Mouse (Mus musculus) ES-CJ7 (cell line): ENCODE results near the gene Naip1.
"Not testable (repeated sequence)": the region's sequence is repeated elsewhere in the genome, so short reads cannot be mapped to it uniquely, and the experiment has no call there.

Experiments
- DNase-seq: peaks from one replicate; pipeline ENCODE4 v3.0.0; 2011; ENCODE audit warnings: low read depth, low spot score

Gene Naip1

DNA sequence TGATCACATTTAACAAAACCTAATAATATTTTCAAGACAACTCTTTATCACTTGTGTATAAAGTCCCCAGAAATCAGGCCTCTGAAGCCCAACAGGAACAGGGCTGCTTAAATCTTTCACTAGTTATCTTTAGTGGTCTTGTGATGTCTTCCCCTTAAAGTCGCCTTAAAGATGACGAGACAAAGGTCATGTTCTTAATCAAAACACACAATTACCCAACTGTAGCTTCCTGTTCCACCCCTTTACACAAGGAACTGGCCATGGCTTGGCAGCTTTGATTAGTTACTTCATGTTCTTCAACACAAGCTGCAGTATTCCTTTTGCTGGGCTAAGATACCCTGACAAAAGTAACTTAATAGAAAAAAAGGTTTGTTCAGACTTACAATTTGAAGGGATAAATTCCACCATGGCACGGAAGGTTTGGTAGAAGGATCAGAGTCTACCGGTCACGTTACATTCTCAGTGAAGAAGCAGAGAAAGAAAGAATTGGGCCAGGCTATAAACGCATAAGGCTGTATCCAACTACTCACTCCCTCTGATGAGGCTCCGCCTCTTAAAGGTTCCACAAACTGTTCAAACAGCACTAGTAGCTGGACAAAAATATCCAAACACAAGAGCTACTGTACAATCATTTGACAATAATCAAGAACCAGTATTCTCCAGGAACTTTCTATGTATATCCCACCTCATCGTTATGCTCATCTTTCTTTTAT, at the start of gene Naip1:
Gene Naip1, minus strand, starts transcription at position 455 of the 713 bp plus-strand sequence.
- DNase-seq, result not testable (repeated sequence)

GRCm38 (mm10) chr13:100499625-100500024, 47.0 kb upstream of the Naip1 start:
- DNase-seq, result not testable (repeated sequence)

GRCm38 (mm10) chr13:100495337-100495736, 42.7 kb upstream of the Naip1 start:
- no peak for DNase-seq

GRCm38 (mm10) chr13:100494370-100494769, 41.7 kb upstream of the Naip1 start:
- DNase-seq, result peak; percentile 58

GRCm38 (mm10) chr13:100493313-100493712, 40.6 kb upstream of the Naip1 start:
- DNase-seq, result peak; percentile 17

GRCm38 (mm10) chr13:100492061-100492787, 39.6 kb upstream of the Naip1 start, which contains the start of gene Gtf2h2:
TSS of gene Gtf2h2 (minus strand) at chr13:100492579.
- DNase-seq, result peak; percentile 85

DNA sequence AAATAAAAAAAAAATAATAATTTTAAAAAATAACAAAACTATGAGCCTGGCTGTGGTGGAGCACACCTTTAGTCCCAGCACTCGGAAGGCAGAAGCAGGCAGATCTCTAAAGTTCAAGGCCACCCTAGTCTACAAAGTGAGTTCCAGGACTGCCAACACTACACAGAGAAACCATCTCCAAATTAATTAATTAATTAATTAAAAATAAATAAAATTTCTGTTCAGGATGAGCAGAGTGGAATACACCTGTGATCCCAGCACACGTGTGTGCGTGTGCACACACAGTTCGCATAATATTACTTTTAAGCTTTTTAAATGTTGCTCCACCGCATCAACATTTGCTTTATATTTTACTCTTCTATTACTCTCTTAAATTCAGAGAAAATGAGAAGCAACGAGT, 39.0 kb upstream of the Naip1 start:
- DNase-seq, result no peak

- no peak for DNase-seq
Observed at GRCm38 (mm10) chr13:100490424-100490823, 37.8 kb upstream of the Naip1 start.

- DNase-seq, result no peak
Observed at GRCm38 (mm10) chr13:100483610-100484009, 30.9 kb upstream of the Naip1 start.

DNA sequence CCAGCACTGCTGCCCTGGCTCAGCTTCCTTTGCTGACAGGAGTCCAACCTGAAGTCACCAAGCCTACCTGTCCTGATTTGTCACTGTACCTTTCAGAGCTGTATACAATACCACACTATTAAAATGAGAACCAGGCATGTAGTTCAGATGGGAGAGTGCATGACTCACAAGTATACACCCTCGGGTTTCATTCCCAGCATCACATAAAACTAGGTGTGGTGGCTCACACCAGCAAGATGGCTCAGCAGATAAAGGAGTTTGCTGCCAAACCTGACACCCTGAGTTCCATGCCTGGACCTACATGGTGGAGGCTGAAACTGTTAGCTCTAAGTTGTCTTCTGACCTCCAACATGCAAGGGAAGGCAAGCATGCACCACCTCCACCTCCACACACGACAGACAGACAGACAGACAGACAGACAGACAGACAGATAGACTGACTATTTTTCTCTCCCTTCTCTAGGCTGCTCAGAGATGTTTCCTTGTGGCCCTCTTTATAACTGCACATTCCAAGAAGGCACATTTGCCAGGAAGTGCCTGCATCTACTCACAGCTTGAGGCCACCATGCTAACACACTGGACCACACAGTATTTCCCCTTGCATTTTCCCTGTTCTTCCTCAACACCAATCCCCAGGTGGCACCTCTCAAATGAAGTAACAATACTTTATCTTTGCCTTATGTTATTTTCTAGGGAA, 11.0 kb upstream of the Naip1 start:
- no peak for DNase-seq

GRCm38 (mm10) chr13:100461336-100461735, 8.7 kb upstream of the Naip1 start:
- DNase-seq, result peak; percentile 21

GRCm38 (mm10) chr13:100449495-100449894, 3.2 kb downstream of the Naip1 start:
- no peak for DNase-seq

DNA sequence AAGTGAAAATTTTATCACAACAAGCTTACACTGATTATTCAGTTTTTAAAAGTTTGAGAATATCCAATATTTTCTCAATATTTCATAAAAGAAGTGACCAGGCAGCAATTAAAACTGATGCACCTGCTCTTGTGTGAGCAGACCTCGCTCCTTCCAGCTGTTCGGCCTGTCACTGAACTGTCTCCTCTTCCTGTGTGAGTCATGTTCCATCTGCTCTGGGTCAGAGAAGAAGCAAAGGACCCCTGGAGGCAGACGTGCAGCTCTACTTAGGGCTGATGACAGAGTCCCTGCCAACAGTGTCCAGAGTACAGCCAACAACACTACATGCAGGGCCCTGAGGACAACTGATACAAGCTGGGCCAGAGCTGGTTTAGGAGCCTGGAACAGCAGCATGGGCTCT, 12.6 kb downstream of the Naip1 start:
- no peak for DNase-seq

- no peak for DNase-seq
Observed at GRCm38 (mm10) chr13:100438701-100439100, 14.0 kb downstream of the Naip1 start.

DNA sequence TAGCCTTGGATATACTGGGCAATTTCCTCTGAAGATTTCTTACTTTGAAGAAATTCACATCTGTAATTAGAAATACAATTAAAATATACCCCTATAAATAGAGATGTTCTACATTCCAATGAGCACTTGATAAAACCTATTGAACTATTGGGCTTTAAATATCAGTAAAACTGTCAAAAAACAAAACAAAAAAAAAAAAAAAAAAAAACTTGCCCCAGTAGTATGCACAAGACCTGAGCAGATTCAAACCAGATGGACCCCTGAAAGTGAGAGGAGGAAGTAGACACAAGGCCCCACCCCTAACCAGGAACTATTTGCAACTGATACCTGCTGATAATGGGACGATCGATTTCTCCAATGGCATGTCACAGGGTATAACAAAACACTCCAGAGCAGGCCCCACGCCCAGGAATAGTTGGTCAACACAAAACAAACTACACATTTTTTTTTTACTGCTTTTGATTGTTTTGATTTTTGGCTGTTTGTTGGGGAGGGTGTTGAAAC, 15.3 kb downstream of the Naip1 start:
- DNase-seq, result no peak

DNA sequence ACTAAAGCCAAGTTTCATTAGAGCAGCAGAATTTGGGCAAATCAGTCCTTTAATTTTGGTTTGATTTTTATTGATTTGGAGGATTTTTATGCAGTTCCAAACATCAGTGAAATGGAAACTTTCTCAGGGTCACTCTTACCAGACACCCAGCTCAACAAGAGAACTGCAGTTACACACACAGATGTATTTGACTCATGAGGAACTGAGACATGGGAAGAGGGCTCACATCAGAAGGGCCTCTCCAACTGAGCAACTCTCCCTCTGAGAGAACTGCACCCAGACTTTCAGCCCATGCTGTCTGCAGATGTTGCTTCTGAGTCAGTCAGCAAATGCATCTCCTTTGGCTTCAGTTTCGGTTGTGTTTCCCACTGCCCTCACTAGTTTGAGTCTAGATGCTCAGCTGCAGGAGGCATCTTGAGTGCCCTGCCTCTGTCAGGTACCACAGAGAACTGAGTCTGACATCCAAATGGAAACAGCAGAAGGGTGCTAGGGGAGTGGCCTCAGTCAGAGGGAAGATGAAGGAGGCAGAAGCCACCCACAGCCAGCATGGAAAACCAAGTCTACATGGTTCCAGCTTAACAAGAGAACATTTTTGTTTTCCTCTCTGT, 16.0 kb downstream of the Naip1 start:
- DNase-seq, result not testable (repeated sequence)

DNA sequence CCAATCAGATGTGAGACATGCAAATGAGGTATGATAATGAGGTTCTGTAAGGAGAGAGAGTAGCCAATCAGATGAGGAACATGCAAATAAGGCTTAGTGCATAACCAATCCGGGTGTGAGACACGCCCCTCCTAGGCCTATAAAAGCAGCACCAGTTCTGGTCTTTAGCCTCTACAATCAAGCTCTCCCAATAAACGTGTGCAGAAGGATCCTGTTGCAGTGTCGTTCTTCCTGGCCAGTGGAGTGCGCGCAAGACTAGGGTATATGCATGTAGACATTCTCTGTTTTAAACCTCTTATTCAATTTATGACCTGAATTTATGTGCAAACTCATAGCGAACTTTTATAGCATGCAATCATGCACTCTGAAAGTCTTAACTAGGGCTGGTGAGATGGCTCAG, 32.7 kb downstream of the Naip1 start:
- not testable (repeated sequence) for DNase-seq

DNA sequence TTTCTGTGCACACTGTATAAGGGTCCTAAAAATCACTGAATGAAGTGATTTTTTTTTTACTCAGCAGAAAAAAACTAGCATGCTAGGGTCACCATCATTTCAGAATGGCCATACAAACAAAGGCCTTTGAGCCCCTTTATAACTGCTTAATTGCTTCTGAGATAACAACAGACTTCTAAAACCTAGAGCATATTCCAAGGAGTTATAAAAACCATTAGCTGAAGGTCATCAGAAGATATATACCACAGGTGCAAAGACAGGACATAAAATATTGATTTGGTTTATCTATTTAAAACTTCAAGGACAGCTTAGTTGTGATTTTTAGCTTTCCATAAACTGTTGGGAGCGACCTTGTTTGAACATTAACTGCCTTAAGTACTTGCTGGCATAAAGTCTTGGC, 38.2 kb downstream of the Naip1 start:
- no peak for DNase-seq

DNA sequence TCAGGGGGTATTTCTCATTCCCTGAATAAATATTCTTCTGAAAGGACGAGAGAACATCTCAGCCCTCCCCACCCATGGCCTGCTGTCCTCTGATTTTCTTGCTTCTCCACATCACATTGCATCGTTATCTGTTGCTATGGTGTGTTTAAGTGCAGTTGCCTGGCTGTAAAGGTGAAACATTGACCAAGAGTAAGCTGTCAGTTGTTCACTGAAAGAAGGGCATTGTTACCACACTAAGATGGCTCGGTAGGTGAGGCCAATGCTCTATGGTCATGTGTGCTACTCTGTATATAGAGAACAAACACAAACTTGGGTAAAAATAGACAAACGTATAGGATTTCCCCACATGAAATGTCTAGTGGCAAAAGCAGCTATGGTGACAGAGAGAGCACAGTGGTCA, 42.8 kb downstream of the Naip1 start:
- DNase-seq, result no peak

GRCm38 (mm10) chr13:100409181-100409580, 43.5 kb downstream of the Naip1 start:
- no peak for DNase-seq

DNA sequence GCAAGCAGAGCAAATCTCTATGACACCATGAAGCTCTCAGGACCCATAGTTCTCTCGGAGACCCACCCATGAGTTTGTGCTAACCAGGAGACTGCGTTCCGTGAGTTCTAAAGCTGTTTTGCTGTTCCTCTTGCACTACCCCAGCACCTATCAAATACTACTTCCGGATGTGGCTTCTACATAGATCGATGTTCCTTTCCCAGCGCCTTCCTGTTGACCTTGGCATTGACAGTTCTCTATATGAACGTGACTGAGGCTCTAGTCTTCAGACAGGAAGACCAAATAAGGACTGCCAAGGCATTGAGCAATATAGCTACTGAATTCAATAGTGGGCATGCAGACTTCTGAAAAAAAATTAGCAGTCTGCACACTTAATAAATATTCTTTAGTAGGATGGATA, 44.4 kb downstream of the Naip1 start:
- DNase-seq, result no peak
